Mouse (Mus musculus) heart, embryonic 10.5 days (tissue): ENCODE measurements around the gene Zfp768. TPM values are rescaled to one million over a fixed set of nuclear protein-coding genes. Genes with fewer than 3 reads are reported as not detected.
"Not testable (repeated sequence)": the region's sequence is repeated elsewhere in the genome, so short reads cannot be mapped to it uniquely, and the experiment has no call there.

Source experiments
- DNase-seq: peaks from one replicate; pipeline ENCODE4 v3.0.0-alpha.2; 2017; ENCODE audit warnings: low spot score
- H3K27ac ChIP-seq: fragments of 300-500 bp; sonication (generic); 2 replicates; pipeline ENCODE4 v1.5.1; 2016; ENCODE audit warnings: mild to moderate bottlenecking
- H3K27me3 ChIP-seq: fragments of 300-500 bp; sonication (generic); 2 replicates; pipeline ENCODE4 v1.6.1; 2016; ENCODE audit warnings: mild to moderate bottlenecking; ENCODE audit not compliant: poor library complexity, insufficient read depth, severe bottlenecking
- H3K36me3 ChIP-seq: fragments of 300-500 bp; sonication (generic); 2 replicates; pipeline ENCODE4 v1.6.1; 2016; ENCODE audit warnings: mild to moderate bottlenecking, moderate library complexity
- H3K4me1 ChIP-seq: fragments of 300-500 bp; sonication (generic); 2 replicates; pipeline ENCODE4 v1.6.1; 2016; ENCODE audit warnings: mild to moderate bottlenecking
- H3K4me3 ChIP-seq: fragments of 300-500 bp; sonication (generic); 2 replicates; pipeline ENCODE4 v1.5.1; 2016; ENCODE audit warnings: mild to moderate bottlenecking, moderate library complexity
- H3K9me3 ChIP-seq: fragments of 300-500 bp; sonication (generic); 2 replicates; pipeline ENCODE4 v1.6.1; 2016; ENCODE audit warnings: mild to moderate bottlenecking, moderate library complexity
- WGBS: fragments of 180-500 bp; shearing (Covaris S2); methylation state at CpG from one replicate; pipeline ENCODE4 v1.1.7; 2016; 5-methylcytosine and 5-hydroxymethylcytosine counted together
- polyA plus RNA-seq: library from polyadenylated mRNA; unstranded; fragments of >200 nt; fragmentation: Nextera tagmentation; extraction: Ambion mirVana; gene quantifications from 2 replicates; pipeline ENCODE4 v1.2.1, GENCODE M21; 2016

The Zfp768 gene
- 18.7 and 19.0 TPM in 2 replicates for polyA plus RNA-seq

DNA sequence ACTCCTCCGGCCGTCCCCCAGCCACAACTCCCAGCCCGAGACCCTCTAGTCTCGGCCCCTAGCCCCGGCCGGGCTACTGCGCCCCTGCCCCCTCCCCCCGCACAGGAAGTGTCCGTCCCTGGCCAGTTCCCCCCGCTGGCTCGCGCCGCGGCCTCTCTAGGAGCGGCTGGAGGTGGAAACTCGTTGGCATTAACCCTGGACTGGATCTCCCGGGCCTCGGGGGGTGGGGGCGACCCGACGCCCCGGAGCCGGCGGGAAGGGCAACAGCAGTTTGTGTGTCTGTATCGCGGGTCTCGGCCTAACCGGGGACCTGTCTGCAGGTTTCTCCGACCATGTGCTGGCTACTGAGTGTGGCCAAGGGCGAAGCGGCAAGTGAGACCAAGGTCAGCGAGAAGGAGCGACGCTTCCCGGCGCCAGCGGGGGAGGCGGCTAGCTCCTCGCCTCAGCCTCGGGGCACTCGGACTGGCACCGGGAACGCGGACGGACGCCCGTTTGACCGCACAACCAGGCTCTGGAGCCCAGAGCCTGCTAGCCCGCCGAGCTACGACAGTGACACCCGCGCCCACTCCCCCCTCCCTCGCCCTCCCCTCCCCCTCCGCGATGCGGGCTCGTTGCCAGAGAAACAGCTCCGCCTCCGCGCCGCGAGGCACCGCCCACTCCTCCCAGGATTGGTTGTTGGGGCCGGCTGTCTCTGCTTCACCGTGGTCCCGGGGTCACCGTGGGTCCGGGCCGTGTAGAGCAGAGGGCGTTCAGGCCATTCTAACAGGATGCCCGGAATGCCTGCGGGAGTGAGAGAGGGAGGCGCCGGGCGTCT is at the start of gene Zfp768:
Gene Zfp768 (minus strand): TSS at position 78 of the 814 bp plus-strand sequence.
- peak within 1 kb of the TSS; percentile 98 for H3K27ac ChIP-seq
- H3K36me3 ChIP-seq: peaks cover 32% of the 10 kb centered on the region
- H3K27me3 ChIP-seq: no peaks in the 10 kb centered on the region
- H3K4me1 ChIP-seq: peaks cover 40% of the 10 kb centered on the region
- DNase-seq: peak; percentile 97
- H3K4me3 ChIP-seq: peak within 1 kb of the TSS; percentile 93
- no peaks in the 10 kb centered on the region for H3K9me3 ChIP-seq
- WGBS: under 1% methylated on average over 75 of the region's 76 CpGs

DNA sequence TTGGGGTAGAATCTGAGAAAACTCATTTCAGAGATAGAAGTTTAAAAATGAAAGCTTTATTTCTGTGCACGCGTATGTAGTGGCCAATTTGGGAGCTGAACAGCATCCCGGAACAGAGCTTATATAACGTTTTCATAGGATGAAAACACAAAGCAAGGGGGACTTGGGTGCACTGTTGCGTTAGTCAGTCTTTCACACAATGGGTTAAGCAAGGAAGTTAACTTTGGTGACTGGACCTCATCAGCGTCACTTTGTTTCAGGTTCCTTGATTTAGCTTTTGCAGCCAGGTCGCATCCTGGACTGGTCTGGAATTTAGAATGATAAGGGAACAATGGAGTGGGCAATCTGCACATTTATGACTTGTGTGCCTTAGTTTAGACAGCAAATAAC is 48.5 kb upstream of the Zfp768 start:
- H3K27ac ChIP-seq: peak overlapping the region; percentile 94
- peak overlapping the region; percentile 80 for H3K4me3 ChIP-seq
- H3K27me3 ChIP-seq: no peaks in the 10 kb centered on the region
- peaks cover 20% of the 10 kb centered on the region for H3K4me1 ChIP-seq
- peaks cover 18% of the 10 kb centered on the region for H3K36me3 ChIP-seq
- DNase-seq: no peak
- no peaks in the 10 kb centered on the region for H3K9me3 ChIP-seq
- WGBS: 14% methylated on average over 7 of the region's 7 CpGs

DNA sequence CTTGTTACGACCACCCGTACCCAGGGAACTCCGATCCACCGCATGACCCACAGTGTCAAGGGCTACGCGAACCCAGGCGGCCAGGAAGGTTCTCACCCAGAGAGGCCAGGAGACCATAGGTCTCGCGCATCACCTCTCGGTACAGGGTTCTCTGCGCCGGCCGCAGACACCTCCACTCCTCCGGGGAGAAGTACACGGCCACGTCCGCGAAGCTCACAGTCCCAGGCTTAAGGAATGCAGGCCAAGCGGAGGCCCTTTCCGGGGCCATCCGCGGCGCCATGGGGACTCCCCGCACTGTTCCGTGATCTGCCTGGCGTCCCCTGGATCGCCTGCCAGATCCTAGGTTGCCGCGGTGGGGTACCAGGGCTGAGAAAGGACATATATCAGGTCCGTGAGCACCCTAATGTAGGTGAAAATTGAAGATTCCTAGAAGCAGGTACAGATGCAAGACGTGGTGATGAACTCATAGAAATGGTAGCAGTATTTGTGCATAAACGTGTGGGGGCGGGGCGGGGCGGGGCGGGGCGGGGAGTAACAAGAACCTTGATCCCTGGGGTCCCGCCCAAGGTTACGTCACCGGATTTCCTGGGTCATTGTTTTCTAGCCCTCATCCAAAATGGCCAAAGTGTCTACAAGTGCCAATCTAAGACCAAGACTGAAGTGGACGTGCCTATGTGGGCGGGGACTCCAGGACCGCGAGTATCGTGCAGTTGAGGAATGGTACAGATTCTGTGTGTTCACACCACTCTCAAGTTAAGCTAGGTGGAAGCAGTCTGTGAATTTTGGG is 48.0 kb upstream of the Zfp768 start, which contains the start of gene E430018J23Rik:
Gene E430018J23Rik (minus strand): TSS at position 473 of the 787 bp plus-strand sequence.
- under 1% methylated on average over 45 of the region's 45 CpGs for WGBS
- no peaks in the 10 kb centered on the region for H3K27me3 ChIP-seq
- H3K4me3 ChIP-seq: peak within 1 kb of the TSS; percentile 80
- peaks cover 20% of the 10 kb centered on the region for H3K4me1 ChIP-seq
- peak within 1 kb of the TSS; percentile 94 for H3K27ac ChIP-seq
- H3K9me3 ChIP-seq: no peaks in the 10 kb centered on the region
- peaks cover 18% of the 10 kb centered on the region for H3K36me3 ChIP-seq
- DNase-seq: peak; percentile 99

DNA sequence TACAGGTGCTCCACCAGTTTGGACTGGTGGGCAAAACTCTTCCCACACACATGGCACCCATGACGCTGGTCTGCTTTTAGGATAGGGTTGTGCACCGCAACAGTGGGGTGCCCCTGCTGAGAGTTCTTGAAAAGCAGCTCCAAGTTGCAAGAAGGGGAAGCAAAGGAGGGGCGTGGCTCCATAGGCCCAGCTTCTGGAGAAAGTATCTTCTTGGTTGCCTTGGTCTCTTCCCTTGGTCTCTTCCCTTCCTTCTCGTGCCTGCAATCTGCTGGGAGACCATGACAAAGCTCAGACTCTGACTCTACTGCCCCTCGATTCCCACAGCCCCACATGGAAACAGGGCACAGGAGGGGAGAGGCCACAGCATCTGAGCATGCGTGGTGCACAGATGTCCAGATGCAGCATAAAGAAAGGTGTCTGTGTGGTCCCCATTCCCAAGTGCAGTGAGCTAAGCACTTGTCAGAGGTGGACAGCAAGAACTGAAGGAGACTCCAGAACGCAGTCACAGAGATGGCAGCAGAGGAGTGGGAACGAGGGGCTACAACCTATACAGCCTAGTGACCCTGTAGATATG is 46.9 kb upstream of the Zfp768 start:
- H3K9me3 ChIP-seq: no peaks in the 10 kb centered on the region
- H3K36me3 ChIP-seq: peaks cover 18% of the 10 kb centered on the region
- no peak for DNase-seq
- H3K4me1 ChIP-seq: peaks cover 20% of the 10 kb centered on the region
- H3K4me3 ChIP-seq: peak overlapping the region; percentile 80
- H3K27me3 ChIP-seq: no peaks in the 10 kb centered on the region
- 83% methylated on average over 8 of the region's 8 CpGs for WGBS
- H3K27ac ChIP-seq: peak overlapping the region; percentile 94; the same call in 1 of the 2 replicates

DNA sequence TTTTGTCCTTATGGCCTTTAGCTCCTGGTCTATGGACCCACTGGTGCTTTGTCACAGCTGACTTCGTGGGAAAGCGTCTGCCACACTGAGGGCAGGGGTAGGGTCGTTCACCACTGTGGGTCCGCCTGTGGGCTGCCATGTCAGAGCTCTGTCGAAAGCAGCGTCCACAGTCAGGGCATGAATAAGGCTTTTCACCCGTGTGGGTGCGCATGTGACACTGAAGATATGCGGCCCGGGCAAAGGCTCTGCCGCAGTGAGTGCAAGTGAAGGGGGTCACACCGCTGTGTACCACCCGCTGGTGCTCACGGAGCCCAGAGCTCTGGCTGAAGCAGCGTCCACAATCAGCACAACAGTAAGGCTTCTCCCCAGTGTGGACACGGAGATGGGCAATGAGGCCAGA is 46.1 kb upstream of the Zfp768 start:
- Histone ChIP-seq H3K36me3 (peaks cover 18% of the 10 kb centered on the region), H3K9me3 (no peaks in the 10 kb centered on the region), H3K27ac (no peak overlapping the region), H3K4me3 (no peak overlapping the region), H3K4me1 (peaks cover 20% of the 10 kb centered on the region), H3K27me3 (no peaks in the 10 kb centered on the region)
- WGBS: 92% methylated on average over 16 of the region's 16 CpGs
- DNase-seq: no peak

DNA sequence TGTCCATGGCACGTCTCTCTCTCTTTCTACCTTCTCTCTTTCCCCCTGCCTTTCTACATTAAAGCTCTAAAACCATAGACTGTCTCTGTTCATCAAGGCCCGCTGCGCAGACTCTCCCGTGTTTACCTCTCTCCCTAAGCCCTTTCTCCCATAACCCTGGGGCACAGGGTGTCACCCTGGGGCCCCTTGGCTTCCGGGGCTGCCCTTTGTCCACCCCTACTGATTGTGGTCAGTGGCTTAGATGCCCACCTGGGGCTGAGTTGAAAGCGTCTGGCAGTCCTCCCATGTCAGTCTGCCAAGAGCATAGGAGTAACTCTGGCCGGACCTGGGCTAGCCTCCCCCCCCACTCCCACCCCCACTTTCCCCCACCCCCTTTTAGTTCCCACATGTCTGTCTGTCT is 44.9 kb upstream of the Zfp768 start:
- WGBS: 82% methylated on average over 7 of the region's 7 CpGs
- Histone ChIP-seq H3K4me1 (peaks cover 28% of the 10 kb centered on the region), H3K36me3 (peaks cover 21% of the 10 kb centered on the region), H3K27me3 (no peaks in the 10 kb centered on the region), H3K4me3 (no peak overlapping the region), H3K9me3 (no peaks in the 10 kb centered on the region), H3K27ac (no peak overlapping the region)
- DNase-seq: no peak

DNA sequence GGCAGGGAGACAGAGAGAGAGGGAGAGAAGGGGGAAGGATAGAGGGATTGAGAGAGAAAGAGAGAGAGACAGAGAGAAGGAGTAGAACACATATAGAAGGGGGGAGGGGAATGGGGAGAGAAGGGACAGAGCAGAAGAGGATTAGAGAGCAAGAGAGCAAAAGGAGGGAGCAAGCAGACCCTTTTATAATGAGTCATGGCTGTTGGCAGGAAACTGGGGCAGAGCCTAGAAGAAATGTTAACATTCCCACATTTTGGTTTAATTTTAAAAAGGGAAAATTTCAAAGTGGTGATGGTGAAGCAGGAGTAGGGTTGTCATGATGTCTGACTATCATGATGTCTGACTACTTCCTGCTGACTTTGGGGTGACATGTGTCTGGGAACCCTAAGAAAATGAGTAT is 42.8 kb upstream of the Zfp768 start:
- DNase-seq, H3K27me3 ChIP-seq, H3K9me3 ChIP-seq, H3K27ac ChIP-seq, H3K4me3 ChIP-seq: not testable (repeated sequence)
- H3K4me1 ChIP-seq: peaks cover 22% of the 10 kb centered on the region
- peaks cover 34% of the 10 kb centered on the region for H3K36me3 ChIP-seq

DNA sequence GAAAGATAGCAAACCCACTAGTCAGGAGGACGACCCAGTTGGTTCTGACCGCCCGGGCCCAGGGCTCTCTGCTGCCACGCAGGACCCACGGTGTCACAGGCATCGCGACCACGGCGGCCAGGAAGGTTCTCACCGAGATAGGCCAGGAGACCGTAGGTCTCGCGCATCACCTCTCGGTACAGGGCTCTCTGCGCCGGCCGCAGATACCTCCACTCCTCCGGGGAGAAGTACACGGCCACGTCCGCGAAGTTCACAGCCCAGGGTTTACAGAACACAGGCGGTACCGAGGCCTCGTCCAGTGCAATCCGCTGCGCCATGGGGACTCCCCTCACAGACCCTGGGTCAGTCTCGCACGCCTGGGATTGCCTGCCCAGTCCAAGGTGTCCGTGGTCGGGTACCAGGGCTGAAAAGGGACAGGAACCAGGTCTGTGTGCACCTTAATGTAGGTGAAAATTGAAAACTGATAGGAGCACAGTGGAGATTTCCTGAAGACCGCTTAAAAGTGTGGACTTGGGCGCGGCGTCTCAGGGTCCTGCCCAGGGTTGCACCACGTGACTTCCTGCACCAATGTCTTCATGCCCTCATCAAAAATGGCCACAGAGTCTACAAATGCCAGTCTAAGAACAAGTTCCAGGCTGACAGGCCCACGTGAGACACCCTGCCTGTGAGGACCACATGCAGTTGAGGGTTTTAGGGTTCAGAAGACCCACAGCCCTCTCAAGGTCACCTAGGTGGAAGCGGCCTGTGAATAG is 41.4 kb upstream of the Zfp768 start, which contains the start of gene 9130019O22Rik:
Gene 9130019O22Rik (minus strand): TSS at position 526 of the 752 bp plus-strand sequence.
- peak; percentile 90 for DNase-seq
- Histone ChIP-seq H3K4me1 (peaks cover 13% of the 10 kb centered on the region), H3K9me3 (no peaks in the 10 kb centered on the region; the same call in 1 of the 2 replicates), H3K36me3 (peaks cover 41% of the 10 kb centered on the region), H3K27me3 (no peaks in the 10 kb centered on the region), H3K4me3 (peak within 1 kb of the TSS; percentile 71), H3K27ac (peak within 1 kb of the TSS; percentile 89)
- 10% methylated on average over 38 of the region's 38 CpGs for WGBS

DNA sequence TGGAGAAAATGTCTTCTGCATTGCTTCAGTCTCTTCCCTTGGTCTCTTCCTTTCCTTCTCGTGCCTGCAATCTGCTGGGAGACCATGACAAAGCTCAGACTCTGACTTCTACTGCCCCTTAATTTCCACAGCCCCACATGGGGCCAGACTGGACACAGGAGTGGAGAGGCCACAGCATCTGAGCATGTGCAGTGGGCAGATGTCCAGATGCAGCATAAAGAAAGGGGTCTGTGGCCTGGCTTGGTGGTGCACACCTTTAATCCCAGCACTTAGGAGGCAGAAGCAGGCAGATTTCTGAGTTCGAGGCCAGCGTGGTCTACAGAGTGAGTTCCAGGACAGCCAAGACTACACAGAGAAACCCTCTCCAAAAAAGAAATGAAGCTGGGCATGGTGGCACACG is 40.2 kb upstream of the Zfp768 start:
- not testable (repeated sequence) for H3K27me3 ChIP-seq, DNase-seq, H3K4me3 ChIP-seq, H3K27ac ChIP-seq, H3K9me3 ChIP-seq
- 92% methylated on average over 4 of the region's 4 CpGs for WGBS
- Histone ChIP-seq H3K4me1 (peaks cover 13% of the 10 kb centered on the region), H3K36me3 (peaks cover 30% of the 10 kb centered on the region)

DNA sequence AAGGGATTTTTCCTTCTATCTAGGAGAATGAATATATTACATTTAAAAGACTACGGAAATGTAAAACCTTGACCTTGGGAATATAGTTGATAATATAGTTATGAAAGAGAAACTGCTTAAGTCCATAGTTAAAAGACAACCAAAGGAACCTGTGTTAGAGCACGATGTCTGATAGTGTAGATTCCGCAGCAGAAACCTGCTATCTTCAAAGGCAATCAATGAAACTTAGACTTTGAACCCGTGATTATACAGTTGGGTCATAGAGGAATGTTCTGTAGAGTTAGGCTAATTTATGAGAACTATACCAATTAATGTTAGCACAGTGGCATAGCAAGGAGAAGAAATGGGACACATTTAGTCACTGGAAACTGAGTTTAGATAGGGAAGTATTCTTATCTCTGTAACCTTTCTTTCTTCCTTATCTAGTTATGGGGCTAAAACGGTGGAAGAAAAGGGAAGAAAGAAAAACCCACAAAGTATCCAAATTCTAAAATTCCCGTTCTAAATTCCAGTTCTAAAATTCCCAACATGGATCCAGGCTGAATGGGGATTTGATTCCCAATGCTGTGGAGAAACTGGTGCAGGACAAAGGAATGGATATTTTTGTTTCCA is 33.0 kb upstream of the Zfp768 start:
- H3K9me3 ChIP-seq: no peaks in the 10 kb centered on the region
- 0 out of 2 replicates have a peak, but pooled peaks cover 3% of the 10 kb centered on the region for H3K4me1 ChIP-seq
- peaks cover 19% of the 10 kb centered on the region for H3K36me3 ChIP-seq
- WGBS: 62% methylated on average over 6 of the region's 6 CpGs
- no peak overlapping the region for H3K27ac ChIP-seq
- DNase-seq: no peak
- H3K27me3 ChIP-seq: no peaks in the 10 kb centered on the region
- H3K4me3 ChIP-seq: no peak overlapping the region

DNA sequence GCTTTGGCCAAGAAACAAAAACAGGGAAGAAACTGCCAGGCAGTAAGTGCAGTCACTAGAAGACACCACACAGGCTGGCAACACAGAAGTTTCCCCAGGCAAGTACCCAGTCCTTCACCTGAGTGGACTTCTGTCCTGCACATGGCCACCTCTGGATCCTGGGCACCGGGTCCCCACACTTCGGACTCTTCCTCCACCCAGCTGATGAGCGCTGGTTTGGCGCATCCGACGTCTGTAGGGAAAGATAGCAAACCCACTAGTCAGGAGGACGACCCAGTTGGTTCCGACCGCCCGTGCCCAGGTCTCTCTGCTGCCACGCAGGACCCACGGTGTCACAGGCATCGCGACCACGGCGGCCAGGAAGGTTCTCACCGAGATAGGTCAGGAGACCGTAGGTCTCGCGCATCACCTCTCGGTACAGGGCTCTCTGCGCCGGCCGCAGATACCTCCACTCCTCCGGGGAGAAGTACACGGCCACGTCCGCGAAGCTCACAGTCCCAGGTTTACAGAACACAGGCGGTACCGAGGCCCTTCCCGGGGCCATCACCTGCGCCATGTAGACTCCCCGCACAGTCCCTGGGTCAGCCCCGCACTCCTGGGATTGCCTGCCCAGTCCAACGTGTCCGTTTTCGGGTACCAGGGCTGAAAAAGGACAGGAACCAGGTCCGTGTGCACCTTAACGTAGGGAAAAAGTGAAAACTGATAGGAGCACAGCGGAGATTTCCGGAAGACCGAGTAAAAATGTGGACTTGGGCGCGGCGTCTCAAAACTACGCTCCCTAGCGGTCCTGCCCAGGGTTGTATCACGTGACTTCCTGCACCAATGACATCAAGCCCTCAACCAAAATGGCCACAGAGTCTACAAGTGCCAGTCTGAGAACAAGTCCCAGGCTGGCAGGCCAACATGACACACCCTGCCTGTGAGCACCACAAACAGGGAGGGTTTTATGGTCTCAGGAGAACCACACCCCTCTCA is 30.2 kb upstream of the Zfp768 start, which contains the start of gene Zfp747:
Gene Zfp747 (minus strand): TSS at position 780 of the 975 bp plus-strand sequence.
- Histone ChIP-seq H3K36me3 (peaks cover 24% of the 10 kb centered on the region), H3K27ac (peak within 1 kb of the TSS; percentile 89), H3K4me3 (peak within 1 kb of the TSS; percentile 79)
- H3K4me1 ChIP-seq, H3K27me3 ChIP-seq, H3K9me3 ChIP-seq: not testable (repeated sequence)
- WGBS: 3% methylated on average over 49 of the region's 49 CpGs
- DNase-seq: peak; percentile 96
